In genomic region chr10:18022741-18023347, GRCm38 (mm10) we compare ENCODE assay signal across 8 mouse cellular contexts. TPM values are rescaled to one million over a fixed set of nuclear protein-coding genes. Genes with fewer than 3 reads are reported as not detected.
DNase-seq lines count a peak whose midpoint lies in the region; ATAC-seq and TF ChIP-seq lines count a peak whose summit lies in the region.

Gene Abracl, minus strand, starts transcription at chr10:18023288.

- H3K4me2 ChIP-seq in forebrain, embryonic 12.5 days, result peak within 1 kb of the TSS; percentile 66
- H3K4me2 ChIP-seq in heart, embryonic 16.5 days (ENCODE audit: low read depth, low read length), result peak within 1 kb of the TSS; percentile 86
- H3K4me2 ChIP-seq in liver, embryonic 14.5 days (ENCODE audit: low read depth), result peak within 1 kb of the TSS; percentile 90
- H3K4me2 ChIP-seq in stomach, embryonic 16.5 days (ENCODE audit: low read depth, low read length), result peak within 1 kb of the TSS; percentile 68

- TF ChIP-seq CTCF in ES-Bruce4 (IDR thresholded peaks at IDR 0.05; ENCODE audit: low read depth, low read length), result no peak
- peak; percentile 39 for TF ChIP-seq CTCF in liver, embryonic 14.5 days (IDR thresholded peaks at IDR 0.05; ENCODE audit: low read depth)

- peak; percentile 70 for DNase-seq in c-Kit-positive CD71-positive TER-119-positive erythroid progenitor cells, embryonic 14.5 days (ENCODE audit: low spot score)
- DNase-seq in kidney, postnatal 25 days, result peak; percentile 78 to 90
- peak; percentile 49 to 55 (median 55) for DNase-seq in liver, embryonic 14.5 days (ENCODE audit: low read depth in 3 of 3, low spot score in 3 of 3)
- peak; percentile 86 for DNase-seq in neural tube, embryonic 10.5 days (ENCODE audit: extremely low spot score, low spot score)

- TF ChIP-seq EP300 in ES-Bruce4 (IDR thresholded peaks at IDR 0.05; ENCODE audit: insufficient read depth, low read depth, low read length), result no peak
- no peak for TF ChIP-seq EP300 in liver, embryonic 14.5 days (IDR thresholded peaks at IDR 0.05; ENCODE audit: low read depth)

- no peaks in the 10 kb centered on the region for H3K4me1 ChIP-seq in ES-Bruce4 (ENCODE audit: control insufficient read depth, insufficient read depth, low read length)
- peaks cover 19% of the 10 kb centered on the region for H3K4me1 ChIP-seq in forebrain, embryonic 12.5 days
- H3K4me1 ChIP-seq in heart, embryonic 16.5 days (ENCODE audit: control insufficient read depth, insufficient read depth, low read length), result peaks cover 9% of the 10 kb centered on the region
- H3K4me1 ChIP-seq in liver, embryonic 14.5 days (replicated peaks; ENCODE audit: control insufficient read depth in 2 of 2, insufficient read depth in 2 of 2, low read length in 1 of 2), result peaks cover 0 to 6% of the 10 kb centered on the region in 2 experiments; a peak in 3 of 4 replicates
- peaks cover 7% of the 10 kb centered on the region; the same call in 1 of the 2 replicates for H3K4me1 ChIP-seq in stomach, embryonic 16.5 days (ENCODE audit: control insufficient read depth, insufficient read depth, low read length)

- no peaks in the 10 kb centered on the region for H3K36me3 ChIP-seq in ES-Bruce4 (ENCODE audit: control insufficient read depth, insufficient read depth, low read length, poor library complexity, severe bottlenecking)
- H3K36me3 ChIP-seq in forebrain, embryonic 12.5 days (replicated peaks), result peaks cover 2% of the 10 kb centered on the region
- H3K36me3 ChIP-seq in heart, embryonic 16.5 days (ENCODE audit: control insufficient read depth, insufficient read depth), result peaks cover 2% of the 10 kb centered on the region; the same call in 1 of the 2 replicates
- no peaks in the 10 kb centered on the region; the same call in 1 of the 2 replicates for H3K36me3 ChIP-seq in liver, embryonic 14.5 days (replicated peaks; ENCODE audit: control insufficient read depth, insufficient read depth, low read depth)
- H3K36me3 ChIP-seq in stomach, embryonic 16.5 days (ENCODE audit: control insufficient read depth, insufficient read depth, low read length), result no peaks in the 10 kb centered on the region

- WGBS in forebrain, embryonic 12.5 days, result under 1% methylated on average over 37 of the region's 37 CpGs
- WGBS in heart, embryonic 16.5 days, result under 1% methylated on average over 37 of the region's 37 CpGs
- WGBS in liver, embryonic 14.5 days (ENCODE audit: insufficient replicate concordance), result under 1% methylated on average over 37 of the region's 37 CpGs
- under 1% methylated on average over 37 of the region's 37 CpGs for WGBS in stomach, embryonic 16.5 days

- peak; percentile 13 for TF ChIP-seq POLR2A in ES-Bruce4 (IDR thresholded peaks at IDR 0.05; ENCODE audit: insufficient read depth, low read length)

- peak within 1 kb of the TSS; percentile 88 for H3K4me3 ChIP-seq in ES-Bruce4 (ENCODE audit: low read depth, low read length)
- H3K4me3 ChIP-seq in forebrain, embryonic 12.5 days (replicated peaks), result peak within 1 kb of the TSS; percentile 72
- peak within 1 kb of the TSS; percentile 86 for H3K4me3 ChIP-seq in heart, embryonic 16.5 days (ENCODE audit: low read length)
- peak within 1 kb of the TSS; percentile 81 to 89 for H3K4me3 ChIP-seq in liver, embryonic 14.5 days (ENCODE audit: insufficient read depth in 1 of 2, low read depth in 2 of 2, low read length in 2 of 2)
- H3K4me3 ChIP-seq in stomach, embryonic 16.5 days (replicated peaks; ENCODE audit: low read length), result peak within 1 kb of the TSS; percentile 90

- ATAC-seq in forebrain, embryonic 12.5 days (ENCODE audit: low FRiP score), result peak; percentile 92
- peak; percentile 90 for ATAC-seq in heart, embryonic 16.5 days (replicated peaks; ENCODE audit: extremely low read depth, insufficient read depth, low FRiP score)
- peak; percentile 92 for ATAC-seq in liver, embryonic 14.5 days (ENCODE audit: insufficient read depth)
- ATAC-seq in stomach, embryonic 16.5 days (ENCODE audit: insufficient read depth, low FRiP score), result peak; percentile 93

- peaks cover 11% of the 10 kb centered on the region for H3K9me3 ChIP-seq in ES-Bruce4 (replicated peaks; ENCODE audit: control insufficient read depth, insufficient read depth, low read length, poor library complexity, severe bottlenecking)
- H3K9me3 ChIP-seq in forebrain, embryonic 12.5 days, result no peaks in the 10 kb centered on the region
- no peaks in the 10 kb centered on the region for H3K9me3 ChIP-seq in heart, embryonic 16.5 days (replicated peaks; ENCODE audit: control insufficient read depth, low read length)
- no peaks in the 10 kb centered on the region for H3K9me3 ChIP-seq in liver, embryonic 14.5 days (ENCODE audit: control insufficient read depth, low read length)
- no peaks in the 10 kb centered on the region for H3K9me3 ChIP-seq in stomach, embryonic 16.5 days (replicated peaks; ENCODE audit: control insufficient read depth, low read length)

- H3K9ac ChIP-seq in ES-Bruce4 (ENCODE audit: low read depth, poor library complexity, severe bottlenecking), result peak within 1 kb of the TSS; percentile 78
- H3K9ac ChIP-seq in forebrain, embryonic 12.5 days, result peak within 1 kb of the TSS; percentile 83
- peak within 1 kb of the TSS; percentile 94 for H3K9ac ChIP-seq in heart, embryonic 16.5 days (ENCODE audit: low read length)
- peak within 1 kb of the TSS; percentile 91 for H3K9ac ChIP-seq in liver, embryonic 14.5 days (replicated peaks)
- peak within 1 kb of the TSS; percentile 95 for H3K9ac ChIP-seq in stomach, embryonic 16.5 days (ENCODE audit: low read length)

- no peaks in the 10 kb centered on the region for H3K27me3 ChIP-seq in ES-Bruce4 (ENCODE audit: control insufficient read depth, insufficient read depth, low read length, poor library complexity, severe bottlenecking)
- no peaks in the 10 kb centered on the region for H3K27me3 ChIP-seq in forebrain, embryonic 12.5 days
- no peaks in the 10 kb centered on the region for H3K27me3 ChIP-seq in heart, embryonic 16.5 days (ENCODE audit: control insufficient read depth, insufficient read depth, low read length)
- no peaks in the 10 kb centered on the region for H3K27me3 ChIP-seq in liver, embryonic 14.5 days (ENCODE audit: control insufficient read depth, insufficient read depth, low read length)
- H3K27me3 ChIP-seq in stomach, embryonic 16.5 days (ENCODE audit: control insufficient read depth, insufficient read depth, low read length), result no peaks in the 10 kb centered on the region

- H3K27ac ChIP-seq in ES-Bruce4 (ENCODE audit: insufficient read depth, low read length), result no peak within 1 kb of the TSS
- peak within 1 kb of the TSS; percentile 93 for H3K27ac ChIP-seq in forebrain, embryonic 12.5 days
- peak within 1 kb of the TSS; percentile 97 for H3K27ac ChIP-seq in heart, embryonic 16.5 days (ENCODE audit: low read length)
- peak within 1 kb of the TSS; percentile 69 for H3K27ac ChIP-seq in liver, embryonic 14.5 days
- H3K27ac ChIP-seq in stomach, embryonic 16.5 days (ENCODE audit: low read length), result peak within 1 kb of the TSS; percentile 99

RNA-seq across cellular contexts. Expression of gene Abracl, which starts in this region (rescaled TPM):
- 54.5 and 58.5 TPM in 2 replicates for polyA plus RNA-seq in ES-Bruce4 (2011; ENCODE audit: insufficient read depth, insufficient read length, low read depth, missing spikeins)
- 226 and 252 TPM in 2 replicates for polyA plus RNA-seq in forebrain, embryonic 12.5 days (2016; fragmentation: Nextera tagmentation; extraction: Ambion mirVana)
- 152 and 167 TPM in 2 replicates for polyA plus RNA-seq in heart, embryonic 16.5 days (2015; fragmentation: Nextera tagmentation; extraction: Ambion mirVana)
- polyA plus RNA-seq in liver, embryonic 14.5 days (2012; rRNA removed), result 19.8 and 37.2 TPM in 2 replicates
- 66.4 and 71.1 TPM in 2 replicates for polyA plus RNA-seq in liver, embryonic 14.5 days (2014; fragmentation: Nextera tagmentation; extraction: Ambion mirVana)
- polyA plus RNA-seq in stomach, embryonic 16.5 days (2015; fragmentation: Nextera tagmentation; extraction: Ambion mirVana), result 154 and 192 TPM in 2 replicates
